Mouse (Mus musculus): ENCODE results near the gene Lcn6.
"Not testable (repeated sequence)": the region's sequence is repeated elsewhere in the genome, so short reads cannot be mapped to it uniquely, and the experiment has no call there.

Lcn6 gene

DNA sequence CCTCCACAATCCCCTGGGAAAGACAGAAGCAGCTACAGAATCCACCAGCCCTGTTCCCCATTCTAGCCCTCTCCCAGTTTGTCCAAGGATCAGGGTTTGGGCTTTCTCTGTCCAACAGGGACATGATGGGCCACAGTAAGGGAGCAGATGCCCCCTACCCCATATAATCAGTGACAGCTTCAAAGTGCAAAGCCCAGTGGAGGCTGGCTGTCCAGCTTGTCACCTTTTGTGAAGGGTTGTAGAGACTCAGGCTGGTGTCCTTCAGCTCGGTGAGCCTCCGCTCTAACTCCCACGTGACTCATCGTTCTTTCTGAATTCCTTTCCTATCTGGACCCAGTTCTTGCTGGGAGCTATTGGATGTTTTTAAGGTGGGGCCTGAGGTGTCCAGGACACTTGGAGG is 27.1 kb downstream of the Lcn6 start:
- no peak for DNase-seq (ENCODE audit: low read depth, low spot score)

DNA sequence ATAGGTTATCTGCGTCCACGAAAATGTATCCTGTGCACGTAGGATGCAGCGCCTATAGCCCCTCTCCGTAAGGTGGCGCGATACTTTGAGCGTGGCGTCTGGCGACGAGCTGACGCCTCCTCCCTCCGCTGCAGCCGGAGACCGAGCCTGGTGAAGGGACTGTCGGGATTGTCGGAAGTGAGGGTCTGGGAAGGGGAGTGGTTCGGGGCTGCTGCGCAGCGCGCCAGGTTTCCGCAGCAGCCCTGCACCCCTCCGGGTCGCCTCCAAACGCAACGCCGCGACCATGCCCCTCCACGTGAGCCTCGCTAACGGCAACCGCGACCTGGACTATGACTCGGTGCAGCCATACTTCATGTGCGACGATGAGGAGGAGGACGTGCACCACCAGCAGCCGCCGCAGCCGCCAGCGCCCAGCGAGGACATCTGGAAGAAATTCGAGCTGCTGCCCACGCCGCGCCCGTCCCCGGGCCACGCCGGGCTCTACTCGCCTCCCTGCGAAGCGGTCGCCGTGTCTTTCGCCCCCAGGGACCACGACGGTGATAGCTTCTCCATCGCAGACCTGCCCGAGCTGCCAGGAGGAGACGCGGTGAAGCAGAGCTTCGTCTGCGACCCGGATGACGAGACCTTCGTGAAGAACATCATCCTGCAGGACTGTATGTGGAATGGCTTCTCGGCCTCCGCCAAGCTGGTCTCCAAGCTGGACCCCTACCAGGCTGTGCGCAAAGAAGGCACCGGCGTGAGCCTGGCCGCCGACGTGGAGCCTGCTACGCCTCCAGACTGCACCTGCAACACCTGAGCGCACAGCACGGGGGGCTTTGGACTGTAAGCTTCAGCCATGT is 30.3 kb downstream of the Lcn6 start, which contains the start of gene Bmyc:
Gene Bmyc (plus strand): TSS at position 97 of the 839 bp plus-strand sequence.
- DNase-seq (ENCODE audit: low read depth, low spot score): no peak

DNA sequence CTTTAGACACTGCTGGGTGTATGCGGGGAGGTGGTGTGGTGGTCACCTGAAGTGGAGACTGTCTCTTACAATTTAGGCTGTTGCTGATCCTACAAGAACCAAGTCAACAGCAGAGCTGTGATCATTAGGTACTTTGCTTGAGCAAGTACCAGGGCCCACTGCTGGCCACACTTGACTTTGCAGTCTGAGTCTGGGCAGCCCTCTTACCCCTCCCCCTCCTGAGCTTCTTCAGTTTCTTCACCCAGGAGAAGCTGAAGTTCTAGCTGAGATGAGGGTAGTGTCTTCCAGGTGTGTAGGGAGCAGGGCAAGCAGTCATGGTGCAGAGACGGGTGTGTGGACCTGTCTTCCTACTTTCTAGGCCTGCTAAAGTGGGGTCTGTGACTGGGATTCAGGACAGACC is 31.5 kb downstream of the Lcn6 start:
- DNase-seq (ENCODE audit: low read depth, low spot score): no peak

DNA sequence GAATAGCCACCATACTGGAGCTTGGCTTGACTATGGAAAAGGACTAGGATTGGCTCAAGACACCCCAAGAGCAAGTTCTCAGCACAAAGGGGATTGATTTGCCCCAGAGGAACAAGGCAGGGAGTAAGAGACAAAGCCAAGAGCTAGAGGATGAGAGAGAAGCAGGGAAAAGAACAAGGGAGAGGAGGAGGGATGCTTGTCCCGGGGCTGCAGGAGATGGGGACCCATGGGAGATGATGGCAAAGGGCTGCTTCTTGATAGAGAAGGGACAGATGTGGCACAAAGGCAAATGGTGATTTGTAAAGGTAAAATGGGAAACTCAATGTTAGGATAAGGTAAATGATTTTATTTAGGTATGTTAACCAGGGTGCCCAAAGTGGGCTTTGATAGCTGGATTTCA is 32.5 kb downstream of the Lcn6 start:
- DNase-seq (ENCODE audit: low read depth, low spot score): not testable (repeated sequence)

DNA sequence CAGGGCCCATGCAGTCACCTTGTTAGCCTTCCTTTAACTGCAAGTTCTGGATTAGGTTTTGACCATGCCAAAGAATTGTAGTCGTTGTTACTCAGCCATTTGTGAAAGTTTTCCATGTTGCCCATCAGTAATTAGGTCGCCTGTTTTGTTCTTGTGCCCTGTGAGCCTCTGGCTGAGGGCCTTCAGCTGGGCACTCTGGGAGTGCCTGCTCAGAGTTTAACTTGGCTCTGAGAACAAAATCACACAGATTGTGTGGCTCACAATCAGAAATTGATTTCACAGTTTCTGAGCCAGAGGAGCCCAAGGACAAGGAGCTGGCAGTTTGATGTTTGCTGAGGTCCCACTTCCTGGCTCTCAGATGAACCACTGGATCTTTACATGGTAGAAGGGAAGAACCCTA is 33.2 kb downstream of the Lcn6 start:
- DNase-seq (ENCODE audit: low read depth, low spot score): not testable (repeated sequence)

DNA sequence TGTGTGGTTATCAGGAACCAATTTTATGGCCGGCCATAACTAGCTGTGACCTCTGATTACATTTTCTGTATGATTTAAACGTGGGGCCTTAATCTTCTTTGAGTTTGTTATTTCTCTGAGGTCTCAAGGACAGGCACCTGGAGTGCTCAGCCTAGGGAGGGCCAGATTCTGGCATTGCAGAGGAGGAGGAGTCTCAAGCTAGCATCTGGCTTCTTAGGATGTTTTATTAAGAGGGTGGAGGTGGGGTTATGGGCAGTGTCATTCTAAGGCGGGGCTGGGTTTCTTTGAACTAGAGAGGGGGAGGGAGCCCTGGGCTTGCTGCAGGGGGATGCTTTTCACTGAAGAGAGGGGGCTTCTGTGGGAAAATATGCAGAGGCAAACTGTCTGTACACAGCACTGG is 35.1 kb downstream of the Lcn6 start:
- not testable (repeated sequence) for DNase-seq (ENCODE audit: low read depth, low spot score)

DNA sequence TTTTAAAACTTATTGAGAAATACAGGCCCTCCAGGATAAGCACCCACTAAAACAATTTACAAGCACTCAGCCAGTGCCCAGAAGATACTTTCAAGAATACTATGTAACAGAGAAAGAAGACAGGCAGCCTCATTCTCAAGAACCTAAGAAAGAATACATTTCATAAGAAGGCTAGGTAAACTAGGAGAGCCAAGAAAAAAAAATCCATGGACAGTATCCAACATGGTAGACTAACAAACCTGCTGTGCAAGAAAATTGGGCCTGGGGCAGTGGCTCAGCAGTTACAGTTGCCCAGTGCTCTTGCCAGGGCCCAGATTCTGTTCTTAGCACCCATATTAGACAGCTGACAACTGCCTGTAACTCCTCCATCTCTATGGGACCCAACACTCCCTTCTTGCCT is 40.6 kb downstream of the Lcn6 start:
- no peak for DNase-seq (ENCODE audit: low read depth, low spot score)
